Mouse (Mus musculus) regulatory T cell (primary cell): ENCODE data around the gene Bsnd.

Experiments used
- in situ Hi-C: fragments of 300-600 bp; cut with MboI, MseI; formaldehyde crosslinking; loops from one replicate; pipeline ENCODE4 v1.15.1; 2025; ENCODE audit warnings: high pct_unique_total_duplicates

Gene Bsnd

DNA sequence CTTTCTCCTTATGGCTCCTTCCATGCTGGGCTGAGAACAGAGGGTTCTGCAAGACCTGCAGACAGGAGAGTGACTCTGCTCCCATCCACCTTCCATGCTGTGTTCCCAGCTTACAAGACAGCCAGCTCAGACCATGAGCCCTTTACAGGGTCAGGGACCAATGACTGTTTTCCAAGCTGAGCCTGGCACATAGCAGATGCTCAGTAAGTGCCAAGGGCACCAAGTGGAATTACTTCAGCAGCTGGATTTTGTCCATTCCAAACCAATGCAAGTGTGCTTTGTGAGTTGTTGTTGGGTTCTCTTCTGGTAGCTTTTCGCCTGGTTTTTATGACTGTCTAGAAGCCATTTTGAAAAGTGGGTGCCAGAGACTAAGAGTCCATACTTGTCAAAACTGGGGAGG is 8.3 kb downstream of the Bsnd start:
- in situ Hi-C loops, result no loop called here

DNA sequence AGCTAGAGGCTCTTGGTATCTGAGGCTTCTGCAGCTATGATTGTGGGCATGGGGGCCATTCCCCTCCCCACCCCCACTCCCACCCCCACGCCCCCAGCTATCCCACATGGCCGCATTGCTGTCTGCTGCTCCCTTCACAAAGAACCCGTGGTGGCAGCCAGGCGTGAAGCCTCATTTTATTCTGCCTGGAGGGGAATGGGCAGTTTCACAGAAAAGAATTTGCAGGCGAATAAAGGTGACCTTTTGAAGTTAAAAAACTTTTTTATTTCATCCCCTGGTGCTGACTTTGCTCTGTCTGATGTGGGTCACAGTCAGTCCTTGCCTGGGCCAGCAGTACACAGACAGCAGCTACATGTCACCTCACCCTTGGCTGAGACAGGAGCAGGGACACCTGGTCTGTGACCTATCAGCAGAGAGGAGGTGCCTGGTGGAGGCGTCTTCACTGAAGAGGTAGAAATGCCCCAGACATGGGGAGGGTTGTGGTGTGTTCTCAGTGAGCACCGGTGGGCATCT is 8.8 kb downstream of the Bsnd start:
- in situ Hi-C loops, result no loop called here

DNA sequence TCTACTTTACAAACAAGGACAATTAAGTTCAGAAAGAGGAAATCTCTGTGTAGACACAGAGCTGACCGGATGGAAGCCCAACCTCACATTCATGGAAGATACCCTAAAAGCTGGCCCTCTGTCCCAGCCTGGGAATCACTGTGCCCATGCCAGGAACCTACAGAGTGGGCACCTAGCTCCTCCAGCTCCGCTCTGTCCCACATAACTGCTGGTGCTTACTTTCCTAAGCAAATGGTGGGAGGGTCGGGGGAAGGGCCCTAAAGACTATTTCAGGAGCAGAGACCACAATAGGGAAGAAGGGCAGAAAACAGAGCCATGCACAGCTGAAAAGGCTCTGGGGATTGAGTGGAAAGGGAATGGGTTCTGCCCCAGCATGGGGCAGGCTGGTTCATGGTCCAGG is 11.5 kb downstream of the Bsnd start:
- in situ Hi-C loops, result no loop called here

DNA sequence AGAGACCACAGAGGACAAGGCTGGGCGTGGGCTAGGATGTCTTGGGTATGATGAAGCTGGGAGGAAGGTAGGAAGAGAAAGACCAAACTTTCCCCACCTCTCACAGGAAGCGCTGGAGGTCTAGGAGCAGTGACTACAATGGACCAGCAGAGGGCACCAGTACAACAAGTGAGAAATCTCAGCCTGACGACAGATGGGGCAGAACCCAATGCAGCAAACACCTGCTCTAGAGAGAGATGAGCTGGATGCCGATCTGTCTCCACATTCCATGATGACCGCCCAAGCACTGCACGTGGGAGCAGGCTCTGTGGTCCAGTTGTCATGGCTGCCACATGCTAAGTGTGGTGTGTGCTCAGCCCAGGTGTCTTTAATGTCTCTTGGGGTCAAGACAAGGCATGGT is 17.8 kb downstream of the Bsnd start:
- in situ Hi-C loops, result loop anchor here (10.0 kb wide), 1 partner anchor 51 kb away; no protein-coding TSS in a partner anchor

DNA sequence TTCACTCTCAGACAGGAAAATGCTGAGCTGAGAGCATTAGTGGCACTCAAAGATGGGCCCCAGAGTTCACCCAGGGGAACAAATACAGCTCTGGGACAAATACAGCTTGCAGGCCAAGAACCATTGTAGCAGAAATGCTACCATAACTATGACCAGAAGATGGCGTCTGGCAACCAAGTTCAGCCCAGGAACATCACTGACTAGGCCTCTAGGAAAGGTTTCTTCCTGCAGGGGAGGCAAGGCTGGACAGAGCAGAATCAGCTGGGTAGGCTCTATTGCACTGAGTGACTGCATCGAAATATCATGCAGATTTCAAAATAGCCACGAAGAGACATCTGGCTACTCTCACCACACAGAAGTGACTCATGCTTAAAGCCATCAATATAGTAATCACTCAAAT is 19.7 kb downstream of the Bsnd start:
- in situ Hi-C loops, result loop anchor here (10.0 kb wide), 1 partner anchor 52 kb away; no protein-coding TSS in a partner anchor

DNA sequence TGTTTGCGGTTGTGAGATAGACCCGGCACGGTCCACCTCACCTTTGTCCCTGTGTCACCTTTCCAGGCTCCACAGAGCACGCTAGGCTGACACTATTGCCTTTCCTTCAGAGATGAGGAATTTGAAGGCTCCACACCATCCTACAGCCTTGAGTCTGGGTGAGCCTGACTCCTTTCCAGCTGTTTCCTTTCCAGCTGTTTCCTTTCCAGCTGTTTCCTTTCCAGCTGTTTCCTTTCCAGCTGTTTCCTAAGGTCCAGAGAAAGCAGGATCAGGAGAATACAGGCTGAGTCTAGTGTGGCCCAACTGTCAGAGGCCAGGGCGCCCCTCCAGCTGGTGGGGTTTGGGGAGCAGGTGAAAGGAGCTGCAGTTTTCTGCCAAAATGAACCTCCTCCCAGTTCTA is 21.2 kb downstream of the Bsnd start:
- in situ Hi-C loops, result loop anchor here (10.0 kb wide), 1 partner anchor 54 kb away; no protein-coding TSS in a partner anchor

DNA sequence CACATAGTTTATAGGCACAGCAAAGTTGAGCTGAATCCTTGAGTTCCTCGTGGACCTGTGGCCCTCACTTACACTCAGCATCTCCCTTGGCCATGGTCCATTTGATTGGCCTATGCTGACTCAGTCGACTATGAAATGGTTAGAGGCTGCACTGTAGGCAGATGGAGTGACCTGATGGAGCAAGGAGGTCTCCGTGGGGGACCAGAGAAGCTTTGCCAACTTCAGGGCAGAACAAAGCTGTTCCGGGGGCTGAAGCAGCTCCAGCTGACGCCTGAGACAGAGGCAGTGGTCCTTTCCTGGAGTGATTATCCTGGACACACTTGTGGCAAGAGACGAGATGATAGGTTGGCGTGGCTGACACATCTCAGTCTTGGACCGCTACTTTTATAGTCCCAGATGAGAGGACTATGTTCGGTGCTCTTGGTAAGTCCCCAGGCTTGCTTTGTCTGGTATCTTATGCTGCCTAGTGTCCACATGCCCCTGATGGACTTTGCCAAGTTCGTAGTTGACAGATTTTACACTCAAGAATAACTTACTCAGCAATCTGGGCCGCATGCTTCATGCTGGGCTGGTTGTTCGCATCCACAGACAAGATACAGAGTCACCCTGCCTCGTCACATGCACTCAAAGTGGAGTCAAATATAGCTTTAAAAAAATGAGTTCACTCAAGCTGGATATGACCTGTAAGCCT is 24.5 kb downstream of the Bsnd start:
- in situ Hi-C loops, result no loop called here

DNA sequence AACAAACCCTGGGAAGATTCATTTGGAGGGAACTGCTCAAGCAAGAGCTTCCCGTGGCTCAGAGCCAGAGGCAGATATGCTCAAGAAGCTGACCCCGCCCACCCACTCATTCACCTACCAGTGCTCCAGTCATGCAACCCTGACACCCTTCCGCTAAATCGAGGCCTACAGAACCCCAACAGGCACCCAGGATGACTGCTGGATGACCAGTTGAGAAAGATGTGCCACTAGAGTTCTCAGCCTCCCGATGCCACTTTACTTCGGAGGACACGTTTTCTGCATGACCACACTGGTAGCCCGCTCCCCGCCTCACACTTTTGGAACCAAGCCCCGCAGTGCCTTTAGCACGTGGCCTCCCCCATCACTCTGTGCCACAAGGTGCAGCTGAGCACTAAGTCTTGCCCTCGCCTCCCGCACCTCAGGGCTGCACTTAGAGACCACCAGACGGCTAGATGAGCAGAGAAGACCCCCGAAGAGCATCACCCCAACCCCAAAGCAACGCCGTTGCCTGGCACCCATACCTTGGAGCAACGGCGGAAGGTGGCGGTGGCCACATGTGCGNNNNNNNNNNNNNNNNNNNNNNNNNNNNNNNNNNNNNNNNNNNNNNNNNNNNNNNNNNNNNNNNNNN is 28.8 kb downstream of the Bsnd start:
- in situ Hi-C loops, result no loop called here

DNA sequence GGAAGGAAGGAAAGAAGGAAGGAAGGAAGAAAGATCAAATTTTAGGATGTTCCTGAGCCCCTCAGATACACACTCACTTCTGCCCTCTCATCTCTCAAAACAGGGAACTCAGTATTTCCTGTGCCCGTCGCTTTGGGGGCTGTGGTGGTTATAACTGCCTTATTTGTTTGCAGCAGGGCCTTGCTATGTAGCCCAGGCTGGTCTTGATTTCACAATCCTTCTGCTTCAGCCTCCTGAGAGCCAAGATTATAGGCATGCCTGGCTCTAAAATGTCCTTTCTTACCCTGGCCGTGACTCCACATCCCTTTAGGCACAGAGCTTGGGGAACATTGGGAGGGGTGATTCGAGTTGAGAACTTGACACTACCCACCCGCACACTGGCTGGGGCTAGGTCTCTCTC is 29.6 kb downstream of the Bsnd start:
- in situ Hi-C loops, result no loop called here

DNA sequence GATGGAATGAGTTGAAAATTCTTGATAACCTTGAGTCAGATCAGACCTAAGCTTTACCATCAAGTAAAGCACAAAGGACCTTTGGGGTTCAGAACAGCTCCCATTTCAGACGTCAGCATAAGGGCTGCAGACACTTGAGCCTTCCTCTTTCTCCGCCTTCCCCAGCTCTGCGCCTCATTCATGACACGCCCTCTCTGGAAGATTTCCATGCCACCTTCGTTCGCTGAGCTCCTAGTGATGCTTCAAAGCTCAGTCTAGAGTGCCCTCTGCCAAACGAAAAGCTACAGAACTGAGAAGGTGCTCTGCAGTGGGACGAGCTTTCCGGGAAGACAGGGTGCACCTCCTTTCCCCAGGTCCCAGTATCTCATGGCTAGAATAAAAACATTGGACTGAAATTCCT is 30.1 kb downstream of the Bsnd start:
- in situ Hi-C loops, result no loop called here

DNA sequence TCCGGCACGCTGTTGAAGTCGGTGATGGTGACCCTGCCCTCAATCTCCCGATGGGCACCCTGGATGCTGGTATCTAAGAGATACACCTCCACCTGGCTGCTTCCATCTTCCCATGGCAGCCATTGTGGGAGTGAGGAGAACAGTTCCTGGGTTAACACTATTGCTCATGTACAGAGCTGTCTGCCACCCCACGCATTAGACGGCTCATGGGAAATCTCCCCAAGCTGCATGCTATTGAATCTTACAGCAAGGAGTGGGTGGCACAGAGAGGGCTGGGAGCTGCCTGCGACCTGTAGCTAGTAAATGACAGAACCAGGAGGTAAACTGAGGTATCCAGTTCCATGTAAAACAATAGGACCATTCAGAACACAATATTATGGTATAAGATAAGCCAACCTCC is 37.5 kb downstream of the Bsnd start:
- in situ Hi-C loops, result no loop called here

DNA sequence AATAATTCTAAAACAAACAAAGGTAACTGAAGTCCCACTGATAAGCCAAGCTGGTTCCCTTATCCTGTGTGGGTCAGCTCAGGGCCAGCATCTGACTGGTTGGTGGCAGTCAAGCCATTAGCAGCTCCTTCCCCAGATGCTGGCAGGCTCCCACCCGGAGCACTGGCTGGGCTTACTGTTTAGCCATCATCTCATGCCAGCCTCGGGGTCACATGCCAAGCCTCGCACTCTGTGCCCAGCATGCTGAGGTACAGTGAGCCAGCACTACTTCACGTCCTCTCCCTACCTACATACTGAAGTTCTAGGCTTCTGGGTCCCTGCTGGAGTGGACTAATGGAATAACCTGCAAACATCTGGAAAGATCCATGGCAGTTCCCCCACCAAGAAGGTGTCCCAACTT is 38.6 kb downstream of the Bsnd start:
- in situ Hi-C loops, result no loop called here

DNA sequence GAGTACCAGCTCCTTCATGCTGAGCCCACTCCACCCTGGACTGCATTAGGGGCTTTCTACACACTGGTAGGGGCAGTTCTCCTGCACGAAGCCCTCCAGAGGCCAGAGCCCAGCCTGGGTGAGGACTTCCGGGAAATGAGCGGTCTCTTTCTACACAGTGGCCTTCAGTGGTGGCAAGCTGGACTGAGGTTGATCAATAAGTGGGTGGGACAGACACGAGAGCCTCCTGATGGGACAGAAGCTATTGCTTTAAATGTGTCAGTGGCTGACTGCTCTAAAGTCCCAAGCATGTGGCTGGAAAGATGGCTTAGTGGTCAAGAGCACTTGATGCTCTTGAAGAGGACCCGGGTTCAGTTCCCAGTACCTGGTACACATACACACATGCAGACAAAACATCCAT is 39.0 kb downstream of the Bsnd start:
- in situ Hi-C loops, result no loop called here

DNA sequence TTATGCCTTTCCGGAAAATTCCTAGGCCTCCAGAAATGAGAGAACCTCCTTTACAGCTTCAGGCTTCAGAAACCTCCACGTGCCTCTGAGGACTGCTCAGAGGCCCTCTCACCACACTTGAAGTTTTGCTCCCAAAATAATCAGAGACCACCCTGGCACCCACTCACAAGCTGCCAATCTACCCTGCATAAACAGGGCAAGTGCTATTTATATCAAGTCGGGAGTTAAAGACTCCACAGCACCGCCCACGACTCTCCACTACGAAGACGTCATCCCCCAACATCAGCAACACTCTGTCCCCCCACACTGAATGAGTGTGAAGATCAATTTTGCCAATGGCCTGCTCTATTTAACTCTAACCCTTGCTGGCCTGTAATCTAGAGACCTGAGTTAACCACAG is 39.7 kb downstream of the Bsnd start:
- in situ Hi-C loops, result no loop called here

DNA sequence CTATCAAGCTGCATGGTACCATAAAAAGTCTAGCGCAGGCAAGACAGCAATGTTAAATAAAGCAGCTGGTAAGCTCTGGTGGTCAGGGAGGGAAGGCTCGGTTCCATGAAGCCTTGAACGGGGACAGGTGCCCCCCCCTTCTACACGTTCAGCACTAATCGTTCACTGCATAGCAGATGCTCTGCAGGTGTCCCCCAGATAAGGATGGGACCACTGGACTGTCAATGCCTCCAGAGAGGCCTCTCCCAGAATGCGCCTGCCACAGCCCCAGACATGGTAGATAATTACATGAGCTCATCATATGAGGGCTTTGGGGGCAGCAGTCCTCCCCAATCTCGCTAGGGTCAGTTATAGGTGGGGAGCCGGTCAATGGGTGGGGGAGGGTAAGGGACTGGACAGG is 42.8 kb downstream of the Bsnd start:
- in situ Hi-C loops, result no loop called here

DNA sequence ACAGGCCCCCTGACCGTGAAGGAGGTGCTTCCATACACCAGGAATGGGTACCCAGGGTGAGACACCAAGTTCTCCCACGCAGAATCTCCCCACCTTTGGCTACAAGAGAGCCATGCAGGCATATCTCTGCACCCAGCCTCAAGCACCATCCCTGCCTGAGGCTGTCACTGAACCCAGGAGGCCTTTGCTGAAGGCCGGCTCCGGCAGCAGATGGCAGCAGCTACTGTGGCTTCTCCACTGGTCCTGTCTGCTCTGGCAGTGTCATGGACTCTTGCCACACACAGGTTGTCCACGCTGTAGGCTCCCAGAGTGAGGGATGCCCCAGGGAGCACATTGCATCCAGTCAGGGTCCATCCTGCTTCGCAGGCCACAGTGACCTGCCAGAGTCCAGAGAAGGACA is 48.9 kb downstream of the Bsnd start:
- in situ Hi-C loops, result no loop called here

DNA sequence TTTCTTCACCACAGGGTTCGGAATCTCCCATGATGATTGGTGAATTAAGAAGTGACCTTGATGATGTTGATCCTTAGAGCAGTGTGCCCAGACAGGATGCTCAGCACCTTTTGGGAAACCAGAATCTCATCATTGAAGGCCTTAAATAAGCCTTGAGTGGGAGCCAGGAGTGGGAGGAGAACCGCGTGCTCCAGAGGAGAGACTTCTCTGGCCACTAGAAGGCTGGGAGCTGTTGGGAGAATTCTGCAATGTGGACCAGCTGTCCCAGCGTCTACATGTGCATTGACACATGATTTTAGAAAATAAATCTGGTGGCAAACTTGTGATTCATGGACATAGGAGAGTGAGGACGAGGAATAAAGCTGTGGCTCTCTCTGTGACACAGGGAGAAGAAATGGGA is 53.3 kb downstream of the Bsnd start:
- in situ Hi-C loops, result no loop called here

DNA sequence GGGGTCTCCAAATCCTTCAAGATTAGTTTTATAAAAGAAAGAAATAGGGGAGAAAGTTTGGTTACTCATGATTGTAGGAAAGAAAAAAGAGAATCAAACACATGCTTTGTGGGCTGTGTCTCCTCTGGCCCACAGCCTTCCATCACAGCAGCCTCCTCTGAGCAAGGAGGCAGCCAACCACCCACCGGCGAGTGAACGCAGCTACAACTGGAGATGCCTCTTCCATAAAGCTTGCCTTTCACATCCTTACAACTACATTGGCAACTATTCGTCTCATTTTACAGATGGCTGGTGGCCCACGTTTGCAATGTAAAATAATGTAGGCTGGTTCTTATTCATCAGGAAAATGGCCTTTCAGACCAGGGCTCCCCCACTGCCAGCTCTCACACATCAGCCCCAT is 54.9 kb downstream of the Bsnd start:
- in situ Hi-C loops, result no loop called here

DNA sequence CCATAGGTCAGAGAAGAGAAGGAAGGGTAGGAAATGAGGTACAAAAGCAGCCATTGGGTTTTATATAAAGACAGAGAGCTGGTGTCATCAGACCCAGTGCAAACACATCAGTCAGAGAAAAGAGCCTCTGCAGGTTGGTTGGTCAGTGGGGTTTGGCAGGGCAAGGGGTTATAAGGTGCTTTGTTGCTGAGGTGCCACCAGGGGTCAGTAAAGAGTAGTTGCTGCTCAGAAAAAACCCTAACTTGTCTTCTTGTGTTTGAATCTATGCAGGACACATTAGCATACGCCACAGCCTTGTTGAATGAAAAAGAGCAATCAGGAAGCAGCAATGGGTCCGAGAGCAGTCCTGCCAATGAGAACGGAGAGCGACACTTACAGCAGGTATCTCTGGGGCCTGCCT is 55.6 kb downstream of the Bsnd start:
- in situ Hi-C loops, result no loop called here

DNA sequence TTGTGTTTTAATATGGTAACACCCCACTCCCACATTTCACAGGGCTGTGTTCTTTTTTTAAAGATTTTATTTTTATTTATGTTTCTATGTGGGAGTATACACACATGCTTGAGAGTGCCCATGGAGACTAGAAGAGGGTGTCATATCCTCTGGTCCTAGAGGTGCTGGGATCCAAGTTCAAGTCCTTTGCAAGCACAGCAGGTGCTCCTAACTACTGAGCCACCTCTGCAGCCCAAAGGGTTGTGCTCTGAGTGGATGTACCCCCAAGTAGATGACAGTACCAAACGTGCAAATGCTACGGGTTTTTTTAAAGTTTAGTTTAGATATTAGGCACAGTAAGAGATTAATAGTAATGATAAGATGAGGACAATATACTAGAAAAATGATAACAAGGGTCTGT is 56.7 kb downstream of the Bsnd start:
- in situ Hi-C loops, result no loop called here
